Mouse (Mus musculus): ENCODE results near the gene Bmp8b. TPM values are rescaled to one million over a fixed set of nuclear protein-coding genes. Genes with fewer than 3 reads are reported as not detected.
"Not testable (repeated sequence)": the region's sequence is repeated elsewhere in the genome, so short reads cannot be mapped to it uniquely, and the experiment has no call there.

Gene Bmp8b
- polyA plus RNA-seq, 1 experiment from 2014 or later: 0.26 TPM

GRCm38 (mm10) chr4:123106864-123107263 lies 1.9 kb downstream of the Bmp8b start:
- 75% methylated on average over 2 of the region's 2 CpGs for WGBS
- Histone ChIP-seq H3K4me1 (ENCODE audit: insufficient read depth, low read length) (peaks cover 8% of the 10 kb centered on the region), H3K27ac (ENCODE audit: low read length) (no peak overlapping the region), H3K27me3 (ENCODE audit: insufficient read depth, low read length) (peaks cover 36% of the 10 kb centered on the region), H3K9me3 (ENCODE audit: low read length) (no peaks in the 10 kb centered on the region), H3K36me3 (ENCODE audit: insufficient read depth, low read length) (no peaks in the 10 kb centered on the region), H3K4me2 (replicated peaks; ENCODE audit: low read depth, low read length) (no peak overlapping the region), H3K4me3 (ENCODE audit: low read length) (no peak overlapping the region), H3K9ac (replicated peaks; ENCODE audit: low read length) (no peak overlapping the region)
- no peak for ATAC-seq (ENCODE audit: low FRiP score, low TSS enrichment)

- 87% methylated on average over 5 of the region's 5 CpGs for WGBS
- H3K4me1 ChIP-seq (ENCODE audit: insufficient read depth, low read length): peaks cover 8% of the 10 kb centered on the region
- no peaks in the 10 kb centered on the region for H3K36me3 ChIP-seq (ENCODE audit: insufficient read depth, low read length)
- H3K9ac ChIP-seq (replicated peaks; ENCODE audit: low read length): no peak overlapping the region
- H3K27ac ChIP-seq (ENCODE audit: low read length): no peak overlapping the region
- H3K27me3 ChIP-seq (ENCODE audit: insufficient read depth, low read length): peaks cover 34% of the 10 kb centered on the region
- H3K9me3 ChIP-seq (ENCODE audit: low read length): no peaks in the 10 kb centered on the region
- H3K4me2 ChIP-seq (replicated peaks; ENCODE audit: low read depth, low read length): no peak overlapping the region
- no peak for ATAC-seq (ENCODE audit: low FRiP score, low TSS enrichment)
- H3K4me3 ChIP-seq (ENCODE audit: low read length): no peak overlapping the region
These were observed 3.1 kb downstream of the Bmp8b start for GRCm38 (mm10) chr4:123108056-123108455.

- Histone ChIP-seq H3K27me3 (ENCODE audit: insufficient read depth, low read length) (peaks cover 9% of the 10 kb centered on the region), H3K9me3 (ENCODE audit: low read length) (no peaks in the 10 kb centered on the region), H3K36me3 (ENCODE audit: insufficient read depth, low read length) (no peaks in the 10 kb centered on the region), H3K4me3 (ENCODE audit: low read length) (no peak overlapping the region), H3K4me1 (ENCODE audit: insufficient read depth, low read length) (no peaks in the 10 kb centered on the region), H3K9ac (replicated peaks; ENCODE audit: low read length) (no peak overlapping the region), H3K4me2 (replicated peaks; ENCODE audit: low read depth, low read length) (no peak overlapping the region), H3K27ac (ENCODE audit: low read length) (no peak overlapping the region)
- 87% methylated on average over 4 of the region's 4 CpGs for WGBS
- no peak for ATAC-seq (ENCODE audit: low FRiP score, low TSS enrichment)
These were observed 5.8 kb downstream of the Bmp8b start for GRCm38 (mm10) chr4:123110751-123111150.

GRCm38 (mm10) chr4:123111275-123111983 lies 6.5 kb downstream of the Bmp8b start:
- H3K4me3 ChIP-seq (ENCODE audit: low read length); ATAC-seq (ENCODE audit: low FRiP score, low TSS enrichment); H3K9ac ChIP-seq (replicated peaks; ENCODE audit: low read length); H3K4me1 ChIP-seq (ENCODE audit: insufficient read depth, low read length); H3K27ac ChIP-seq (ENCODE audit: low read length); H3K4me2 ChIP-seq (replicated peaks; ENCODE audit: low read depth, low read length); H3K27me3 ChIP-seq (ENCODE audit: insufficient read depth, low read length); H3K9me3 ChIP-seq (ENCODE audit: low read length); H3K36me3 ChIP-seq (ENCODE audit: insufficient read depth, low read length): not testable (repeated sequence)
- WGBS: 73% methylated on average over 10 of the region's 10 CpGs

- no peaks in the 10 kb centered on the region for H3K9me3 ChIP-seq (ENCODE audit: low read length)
- no peaks in the 10 kb centered on the region for H3K4me1 ChIP-seq (ENCODE audit: insufficient read depth, low read length)
- no peak overlapping the region for H3K9ac ChIP-seq (replicated peaks; ENCODE audit: low read length)
- WGBS: 82% methylated on average over 8 of the region's 8 CpGs
- no peak for ATAC-seq (ENCODE audit: low FRiP score, low TSS enrichment)
- no peak overlapping the region for H3K4me3 ChIP-seq (ENCODE audit: low read length)
- no peaks in the 10 kb centered on the region for H3K36me3 ChIP-seq (ENCODE audit: insufficient read depth, low read length)
- H3K27ac ChIP-seq (ENCODE audit: low read length): no peak overlapping the region
- H3K27me3 ChIP-seq (ENCODE audit: insufficient read depth, low read length): peaks cover 6% of the 10 kb centered on the region; the same call in 1 of the 2 replicates
- H3K4me2 ChIP-seq (replicated peaks; ENCODE audit: low read depth, low read length): no peak overlapping the region
These were observed 7.3 kb downstream of the Bmp8b start for GRCm38 (mm10) chr4:123112216-123112764.

GRCm38 (mm10) chr4:123114651-123115050 lies 9.7 kb downstream of the Bmp8b start:
- H3K27ac ChIP-seq (ENCODE audit: low read length); H3K4me1 ChIP-seq (ENCODE audit: insufficient read depth, low read length); H3K4me3 ChIP-seq (ENCODE audit: low read length); ATAC-seq (ENCODE audit: low FRiP score, low TSS enrichment); H3K27me3 ChIP-seq (ENCODE audit: insufficient read depth, low read length); H3K4me2 ChIP-seq (replicated peaks; ENCODE audit: low read depth, low read length); H3K36me3 ChIP-seq (ENCODE audit: insufficient read depth, low read length); H3K9ac ChIP-seq (replicated peaks; ENCODE audit: low read length); H3K9me3 ChIP-seq (ENCODE audit: low read length): not testable (repeated sequence)
- 86% methylated on average over 4 of the region's 4 CpGs for WGBS

GRCm38 (mm10) chr4:123116011-123116410 lies 11.0 kb downstream of the Bmp8b start, which contains the start of gene Oxct2b:
Gene Oxct2b (plus strand): TSS chr4:123116266.
- peak within 1 kb of the TSS; percentile 43 for H3K4me3 ChIP-seq (ENCODE audit: low read length)
- no peaks in the 10 kb centered on the region for H3K36me3 ChIP-seq (ENCODE audit: insufficient read depth, low read length)
- 13% methylated on average over 22 of the region's 22 CpGs for WGBS
- H3K27ac ChIP-seq (ENCODE audit: low read length): no peak within 1 kb of the TSS
- H3K27me3 ChIP-seq (ENCODE audit: insufficient read depth, low read length): peaks cover 10% of the 10 kb centered on the region; the same call in 1 of the 2 replicates
- peak; percentile 7; the same call in 1 of the 2 replicates for ATAC-seq (ENCODE audit: low FRiP score, low TSS enrichment)
- peak within 1 kb of the TSS; percentile 59 for H3K4me2 ChIP-seq (replicated peaks; ENCODE audit: low read depth, low read length)
- H3K4me1 ChIP-seq (ENCODE audit: insufficient read depth, low read length): no peaks in the 10 kb centered on the region
- H3K9me3 ChIP-seq (ENCODE audit: low read length): no peaks in the 10 kb centered on the region
- H3K9ac ChIP-seq (replicated peaks; ENCODE audit: low read length): 0 out of 2 replicates have a peak within 1 kb of the TSS, but pooled peaks have one; percentile 39

GRCm38 (mm10) chr4:123116640-123117039 lies 11.7 kb downstream of the Bmp8b start:
- peak; percentile 52; the same call in 1 of the 2 replicates for ATAC-seq (ENCODE audit: low FRiP score, low TSS enrichment)
- H3K4me1 ChIP-seq (ENCODE audit: insufficient read depth, low read length); H3K36me3 ChIP-seq (ENCODE audit: insufficient read depth, low read length); H3K9ac ChIP-seq (replicated peaks; ENCODE audit: low read length); H3K27ac ChIP-seq (ENCODE audit: low read length); H3K9me3 ChIP-seq (ENCODE audit: low read length); H3K27me3 ChIP-seq (ENCODE audit: insufficient read depth, low read length): not testable (repeated sequence)
- WGBS: 19% methylated on average over 22 of the region's 42 CpGs
- peak overlapping the region; percentile 43 for H3K4me3 ChIP-seq (ENCODE audit: low read length)
- H3K4me2 ChIP-seq (replicated peaks; ENCODE audit: low read depth, low read length): peak overlapping the region; percentile 59

- Histone ChIP-seq H3K9me3 (ENCODE audit: low read length) (no peaks in the 10 kb centered on the region), H3K4me1 (ENCODE audit: insufficient read depth, low read length) (no peaks in the 10 kb centered on the region), H3K9ac (replicated peaks; ENCODE audit: low read length) (no peak overlapping the region), H3K36me3 (ENCODE audit: insufficient read depth, low read length) (peaks cover 11% of the 10 kb centered on the region), H3K27ac (ENCODE audit: low read length) (no peak overlapping the region), H3K4me2 (replicated peaks; ENCODE audit: low read depth, low read length) (no peak overlapping the region), H3K4me3 (ENCODE audit: low read length) (no peak overlapping the region), H3K27me3 (ENCODE audit: insufficient read depth, low read length) (0 out of 2 replicates have a peak, but pooled peaks cover 4% of the 10 kb centered on the region)
- no peak for ATAC-seq (ENCODE audit: low FRiP score, low TSS enrichment)
- 89% methylated on average over 2 of the region's 2 CpGs for WGBS
These were observed 16.3 kb downstream of the Bmp8b start for GRCm38 (mm10) chr4:123121286-123121685.

GRCm38 (mm10) chr4:123126626-123127025 lies 21.7 kb downstream of the Bmp8b start:
- no peak for ATAC-seq (ENCODE audit: low FRiP score, low TSS enrichment)
- no peaks in the 10 kb centered on the region for H3K27me3 ChIP-seq (ENCODE audit: insufficient read depth, low read length)
- H3K36me3 ChIP-seq (ENCODE audit: insufficient read depth, low read length): peaks cover 52% of the 10 kb centered on the region
- H3K4me1 ChIP-seq (ENCODE audit: insufficient read depth, low read length): no peaks in the 10 kb centered on the region
- whole genome bisulfite sequencing: 95% methylated on average over 7 of the region's 7 CpGs
- no peaks in the 10 kb centered on the region for H3K9me3 ChIP-seq (ENCODE audit: low read length)
- H3K4me3 ChIP-seq (ENCODE audit: low read length): no peak overlapping the region
- no peak overlapping the region for H3K9ac ChIP-seq (replicated peaks; ENCODE audit: low read length)
- H3K27ac ChIP-seq (ENCODE audit: low read length): no peak overlapping the region
- H3K4me2 ChIP-seq (replicated peaks; ENCODE audit: low read depth, low read length): no peak overlapping the region
